Mouse (Mus musculus) T-helper 17 cell (primary cell): ENCODE measurements around the gene Scrn1.

Experiments
- in situ Hi-C, 2 experiments: fragments of 300-600 bp; cut with MboI, MseI; formaldehyde crosslinking; loops; 1 replicate in 1 of 2; 2 replicates in 1 of 2; pipeline ENCODE4 v1.15.1; 2025; ENCODE audit warnings: high pct_unique_total_duplicates in 2 of 2

The Scrn1 gene

DNA sequence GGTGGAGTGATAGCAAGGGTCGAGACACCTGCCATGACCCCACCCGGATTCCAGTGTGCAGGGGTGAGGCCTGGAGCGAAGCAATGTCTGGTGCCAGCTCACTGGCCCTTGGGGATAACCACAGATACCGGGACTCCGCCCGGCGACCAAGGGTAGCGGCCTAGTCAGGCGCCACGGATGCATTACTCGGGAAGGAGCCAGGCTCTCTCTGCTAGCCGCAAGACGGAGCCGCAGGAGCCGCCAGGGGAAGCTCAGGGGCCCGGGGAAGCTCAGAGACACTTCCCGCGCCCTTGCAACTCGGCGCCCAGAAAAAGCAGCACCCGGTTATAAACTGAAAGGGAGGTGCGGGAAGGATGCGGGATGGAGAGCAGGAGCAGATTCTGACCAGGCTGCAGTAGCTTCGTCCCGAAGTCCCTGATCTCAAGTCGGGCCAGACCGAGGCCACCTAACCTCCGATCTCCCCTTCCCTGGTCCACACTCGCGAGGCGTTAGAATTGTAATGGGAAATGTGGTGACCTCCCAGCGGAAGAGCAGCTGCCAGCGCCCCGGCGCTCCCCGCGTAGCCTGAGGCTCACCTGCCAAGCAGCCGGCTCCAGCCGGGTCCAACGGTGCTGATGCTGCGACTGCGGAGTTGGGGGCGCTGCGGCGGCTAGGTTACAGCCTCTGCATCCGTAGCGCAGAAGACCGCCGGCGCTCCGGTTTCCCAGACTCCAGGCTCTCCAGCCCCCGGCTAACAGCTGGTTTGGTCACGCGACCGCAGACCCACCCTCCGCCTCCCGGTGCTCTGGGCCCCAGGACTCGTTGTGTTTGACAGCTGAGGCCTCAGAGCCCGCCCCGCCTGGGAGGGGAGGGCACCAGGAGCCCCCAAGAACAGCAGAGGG lies at the start of gene Scrn1:
Gene Scrn1, minus strand, starts transcription at position 825 of the 881 bp plus-strand sequence.
- in situ Hi-C loops: no loop called here

DNA sequence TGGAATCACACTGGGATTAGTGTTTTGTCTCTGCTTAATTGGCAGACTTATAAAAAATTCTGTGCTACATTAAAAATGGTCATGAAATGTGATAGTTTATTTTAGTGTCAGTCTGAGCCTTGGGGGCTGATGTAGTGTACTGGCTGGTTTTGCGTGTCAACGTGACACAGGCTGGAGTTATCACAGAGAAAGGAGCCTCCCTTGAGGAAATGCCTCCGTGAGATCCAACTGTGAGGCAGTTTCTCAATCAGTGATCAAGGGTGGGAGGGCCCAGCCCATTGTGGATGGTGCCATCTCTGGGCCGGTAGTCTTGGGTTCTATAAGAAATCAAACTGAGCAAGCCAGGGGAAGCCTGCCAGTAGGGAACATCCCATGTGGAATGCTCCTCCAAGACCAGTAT lies 40.0 kb upstream of the Scrn1 start:
- in situ Hi-C loops: no loop called here

DNA sequence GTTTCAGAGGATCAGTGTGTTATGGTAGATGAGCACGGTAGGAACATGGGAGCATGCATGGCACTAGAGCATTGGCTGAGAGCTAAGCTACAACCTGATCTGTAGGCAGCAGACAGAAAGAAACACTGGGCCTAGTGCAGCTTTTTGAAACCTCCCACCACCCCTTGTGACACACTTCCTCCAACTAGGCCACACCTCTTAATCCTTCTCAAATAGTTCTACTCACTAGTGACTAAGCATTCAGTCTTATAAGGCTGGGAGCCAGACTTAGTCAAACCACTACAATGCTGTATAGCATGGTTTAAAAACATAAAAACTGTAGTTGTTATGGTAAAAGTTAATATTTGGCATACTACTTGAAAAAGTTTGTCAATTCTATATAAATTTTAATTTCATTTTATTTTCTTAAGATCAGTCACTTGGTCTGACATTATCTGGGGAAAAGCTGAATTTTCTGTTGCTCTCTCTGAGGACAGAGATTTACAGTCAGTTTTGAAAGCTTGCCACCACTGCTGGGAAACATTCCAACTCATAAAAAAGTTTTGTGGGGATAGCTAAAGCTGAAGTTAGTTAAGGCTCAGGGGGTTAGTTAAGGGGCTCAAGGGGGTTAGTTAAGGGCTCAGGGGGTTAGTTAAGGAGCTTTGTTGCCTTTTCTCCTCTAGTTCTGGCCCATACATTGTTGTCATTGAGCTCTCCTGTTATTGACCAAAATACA lies 37.9 kb upstream of the Scrn1 start:
- in situ Hi-C loops: no loop called here

DNA sequence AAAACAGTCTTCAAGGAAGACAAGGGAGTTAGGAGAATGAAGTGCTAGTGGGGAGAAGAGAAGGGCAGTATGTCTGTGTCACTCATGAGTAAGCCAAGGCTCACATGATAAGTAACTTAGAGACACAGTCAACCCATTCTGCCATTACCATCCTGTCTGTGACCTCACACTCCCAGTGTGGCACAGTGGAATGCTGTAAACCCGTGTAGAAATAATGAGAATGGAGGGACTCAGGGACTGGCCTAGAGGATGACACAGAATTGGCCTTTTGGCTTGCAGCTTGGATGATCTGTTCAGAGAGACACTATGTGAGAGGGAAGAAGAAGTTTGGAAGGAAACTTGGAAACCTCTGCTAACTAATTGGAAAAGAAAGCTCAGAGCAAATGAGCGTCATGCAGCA lies 36.6 kb upstream of the Scrn1 start:
- in situ Hi-C loops: no loop called here

DNA sequence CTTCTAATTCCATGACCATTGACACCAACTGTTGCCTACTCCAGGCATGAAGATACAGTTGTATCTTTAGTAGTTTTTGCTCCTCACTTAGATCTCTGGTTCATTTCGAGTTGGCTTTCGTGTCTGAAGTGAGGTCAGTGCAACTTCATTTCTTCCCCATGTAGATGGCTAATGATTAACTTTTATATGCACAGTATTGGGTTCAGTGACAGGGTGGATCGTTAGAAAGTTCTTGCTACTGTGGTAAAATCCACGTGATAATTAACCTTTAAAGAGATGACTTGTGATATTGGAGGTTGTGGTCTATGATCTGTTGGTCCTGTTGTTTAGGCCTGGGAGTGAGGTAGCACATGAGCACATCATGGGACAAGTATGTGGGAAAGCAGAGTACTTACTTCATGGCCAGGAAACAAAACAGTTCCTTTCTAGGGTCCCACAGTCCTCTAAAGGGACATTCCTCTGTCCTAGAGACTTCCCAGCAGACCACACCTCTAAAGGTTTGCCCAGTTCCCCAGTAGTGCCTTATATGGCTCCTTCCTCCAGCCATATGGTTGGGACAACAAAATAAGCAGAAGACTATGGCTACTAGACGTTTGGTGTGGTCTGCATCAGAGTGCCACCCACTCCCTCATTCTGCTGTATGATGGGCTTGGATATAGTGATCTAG lies 34.5 kb upstream of the Scrn1 start:
- in situ Hi-C loops: no loop called here

DNA sequence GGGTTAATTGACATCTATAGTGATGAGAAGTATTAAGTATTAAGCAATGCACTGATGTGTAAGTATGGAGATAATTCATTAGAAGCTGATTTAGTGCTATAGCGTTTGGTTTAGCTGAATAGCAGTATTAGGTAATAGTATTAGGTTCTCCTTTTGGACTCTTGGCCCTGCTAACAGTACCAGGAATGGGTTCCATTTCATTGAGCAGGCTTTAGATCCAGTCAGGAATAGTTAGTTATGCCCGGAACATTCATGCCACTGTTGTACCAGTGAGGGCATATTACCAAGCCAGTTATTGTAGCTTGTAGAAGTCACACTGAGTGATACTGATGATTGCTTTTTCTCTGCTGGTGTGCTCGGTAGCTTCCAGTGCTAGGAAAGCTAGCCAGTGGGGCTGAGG lies 31.4 kb upstream of the Scrn1 start:
- in situ Hi-C loops: loop anchor here in 1 of 2 experiments (10.0 kb wide), 1 partner anchor 87 kb away; the partner anchor contains the start of gene Mturn

DNA sequence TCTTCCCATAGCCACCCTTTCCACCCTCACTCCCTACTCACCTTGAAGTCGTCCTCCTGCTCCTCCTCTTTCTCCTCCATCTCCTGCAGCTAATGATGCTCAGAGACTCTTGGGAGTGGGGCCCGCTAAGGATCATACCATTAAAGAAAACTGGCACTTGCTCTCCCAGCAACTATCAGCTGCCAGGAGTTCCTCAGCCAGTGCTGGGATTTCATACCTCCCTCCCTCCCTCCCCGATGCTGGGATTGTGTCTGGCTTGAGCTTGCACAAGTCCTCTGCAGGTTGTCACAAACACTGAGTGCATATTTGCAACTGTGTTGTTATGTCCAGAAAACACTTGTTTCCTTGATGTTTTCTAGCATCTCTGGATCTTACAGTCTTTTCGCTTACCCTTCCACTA lies 30.9 kb upstream of the Scrn1 start, which contains the start of gene Fkbp14:
Gene Fkbp14, minus strand, starts transcription at position 101 of the 400 bp plus-strand sequence.
- in situ Hi-C loops: loop anchor here in 1 of 2 experiments (10.0 kb wide), 1 partner anchor 88 kb away; the partner anchor contains the start of gene Mturn

DNA sequence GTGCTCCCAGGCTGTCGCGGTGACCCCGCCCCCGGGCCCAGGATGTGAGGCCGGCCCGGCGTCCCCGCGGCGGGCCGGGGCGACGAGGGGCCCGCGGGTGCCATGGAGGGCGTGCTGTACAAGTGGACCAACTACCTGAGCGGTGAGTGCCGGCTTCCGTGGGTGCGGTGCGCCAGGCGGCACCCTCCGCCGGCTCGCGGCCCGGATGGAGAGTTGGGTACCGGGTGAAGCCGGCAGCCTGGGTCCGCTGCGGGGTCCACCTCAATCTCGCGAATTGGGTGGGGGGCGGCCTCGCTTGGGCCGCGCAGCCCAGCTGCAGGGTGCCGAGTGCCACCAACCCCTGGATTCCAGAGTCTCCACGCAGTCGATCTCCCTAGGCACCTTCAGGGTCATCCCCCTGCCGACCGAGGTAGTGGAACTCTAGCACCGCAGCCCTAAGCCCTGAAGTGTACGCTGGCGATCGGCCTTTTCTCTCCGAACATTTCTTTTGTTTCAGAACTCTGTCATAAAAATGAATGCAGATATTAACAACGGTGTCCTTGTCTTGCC lies 29.1 kb upstream of the Scrn1 start:
- in situ Hi-C loops: loop anchor here in 1 of 2 experiments (10.0 kb wide), 1 partner anchor 89 kb away; the partner anchor contains the start of gene Mturn

DNA sequence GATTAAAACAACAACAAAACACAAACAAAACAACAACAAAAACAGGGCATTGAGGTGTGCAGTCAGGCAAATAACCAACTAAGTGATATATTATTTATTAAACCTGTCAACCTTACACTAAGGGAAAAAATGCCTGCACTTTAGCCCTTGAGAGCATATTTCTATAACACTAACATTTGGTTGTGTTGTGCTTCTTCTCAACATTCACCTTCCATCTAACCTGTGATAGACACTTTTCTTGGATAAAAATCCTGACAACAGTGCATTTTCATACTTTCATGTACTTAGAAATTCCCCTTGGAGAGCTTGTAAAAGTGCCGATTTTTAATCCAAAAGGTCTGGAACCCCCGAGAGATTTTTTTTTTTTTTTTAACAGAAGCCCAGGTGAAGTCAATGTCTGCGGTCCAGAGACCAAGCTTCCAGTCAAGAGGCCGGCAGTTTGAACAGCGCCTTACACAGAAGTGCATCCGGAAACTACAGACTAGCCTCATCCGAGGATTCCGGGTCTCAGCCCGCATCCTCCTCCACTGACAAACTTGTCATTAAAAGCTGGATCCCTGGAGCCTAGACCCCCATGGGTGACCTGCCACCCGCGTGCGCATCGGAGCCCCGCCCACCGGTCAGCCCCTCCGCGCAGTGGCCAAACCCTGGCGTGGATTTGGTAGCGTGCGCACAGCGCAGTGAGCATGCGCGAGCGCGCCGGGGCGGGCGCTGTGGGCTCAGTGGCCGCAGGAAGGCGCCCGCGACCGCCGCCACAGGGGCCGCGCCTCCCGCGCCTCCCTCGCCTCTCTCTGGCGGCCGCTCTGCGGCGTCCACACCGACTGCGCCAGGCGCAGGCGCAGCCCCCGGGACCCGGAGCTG lies 28.4 kb upstream of the Scrn1 start, which contains the start of gene Plekha8:
Gene Plekha8, plus strand, starts transcription at position 643 of the 861 bp plus-strand sequence.
- in situ Hi-C loops: loop anchor here in 1 of 2 experiments (10.0 kb wide), 1 partner anchor 90 kb away; the partner anchor contains the start of gene Mturn

DNA sequence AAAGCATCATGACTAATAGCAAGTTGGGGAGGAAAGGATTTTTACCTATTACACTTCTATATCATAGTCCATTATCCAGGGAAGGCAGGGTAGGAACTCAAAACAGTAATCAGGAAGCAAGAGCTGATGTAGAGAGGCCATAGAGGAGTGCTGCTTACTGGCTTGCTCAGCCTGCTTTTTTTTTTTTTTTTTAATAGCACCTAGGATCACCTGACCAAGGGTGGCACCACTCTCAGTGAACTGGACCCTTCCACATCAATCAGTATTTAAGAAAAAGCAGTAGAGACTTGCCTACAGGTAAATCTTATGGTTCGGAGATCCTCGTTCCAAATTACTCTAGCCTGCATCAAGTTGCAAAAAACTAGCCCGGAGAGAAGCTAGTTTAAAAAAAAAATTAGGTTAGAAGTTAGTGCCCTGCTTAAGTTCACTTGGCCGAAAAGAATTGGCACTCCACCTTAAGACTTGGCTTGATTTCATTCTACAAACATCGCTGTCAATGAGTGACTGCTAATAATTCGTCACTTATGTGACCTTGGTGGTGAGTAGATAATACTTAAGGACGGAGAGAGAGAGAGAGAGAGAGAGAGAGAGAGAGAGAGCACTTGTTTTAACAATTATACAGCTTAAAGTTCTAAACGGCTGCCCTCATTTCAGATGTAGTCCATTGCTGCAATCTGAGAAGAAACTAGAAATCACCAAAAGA lies 27.6 kb upstream of the Scrn1 start:
- in situ Hi-C loops: loop anchor here in 1 of 2 experiments (10.0 kb wide), 1 partner anchor 91 kb away; the partner anchor contains the start of gene Mturn

DNA sequence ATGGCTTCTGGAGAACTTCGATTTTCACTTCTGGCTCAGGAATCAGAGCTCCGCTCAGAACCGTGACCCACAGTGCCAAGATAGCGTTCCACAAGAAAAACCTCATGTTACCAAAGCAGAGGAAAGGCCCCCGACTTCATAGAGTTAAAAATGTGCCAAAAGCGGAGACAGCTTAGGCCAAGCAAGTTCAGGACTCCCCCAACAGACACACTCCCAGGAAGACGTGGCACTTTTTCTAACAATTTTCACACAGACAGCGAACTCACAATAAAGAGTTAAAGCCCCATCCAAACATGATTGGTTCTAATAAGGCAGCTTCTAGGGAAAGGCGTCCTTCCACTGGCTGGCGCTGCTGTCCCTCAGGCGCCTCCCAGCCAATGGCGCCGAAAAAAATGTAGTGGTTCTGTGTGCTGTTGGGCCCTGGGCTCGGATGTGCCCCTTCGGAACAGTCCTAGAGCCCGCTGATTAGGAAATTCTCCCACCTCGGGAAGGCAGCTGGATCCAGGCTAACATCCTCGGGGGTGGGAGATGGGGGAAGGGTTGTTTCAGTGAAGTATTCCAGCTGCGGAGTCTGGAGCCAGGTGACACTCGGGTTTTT lies 26.7 kb upstream of the Scrn1 start:
- in situ Hi-C loops: loop anchor here in 1 of 2 experiments (10.0 kb wide), 1 partner anchor 92 kb away; the partner anchor contains the start of gene Mturn

DNA sequence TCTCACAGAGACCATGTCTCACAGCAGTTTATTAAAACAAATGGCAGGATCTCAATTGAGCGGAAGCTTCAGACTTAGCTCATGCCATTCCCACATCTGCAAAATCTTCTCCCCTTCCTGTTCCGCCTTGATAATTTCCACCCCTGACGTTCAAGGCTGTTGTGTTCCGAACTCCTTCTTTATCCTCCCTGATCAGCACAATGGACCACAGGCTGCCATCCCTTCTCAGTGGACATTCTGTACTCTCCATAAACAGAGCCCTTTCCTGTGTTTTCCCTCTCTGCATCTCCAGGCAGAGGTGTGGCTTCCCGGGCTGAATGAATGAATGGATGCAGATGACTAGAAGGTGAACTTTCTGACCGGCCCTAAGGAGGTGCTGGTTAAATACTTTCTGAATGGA lies 25.5 kb upstream of the Scrn1 start:
- in situ Hi-C loops: loop anchor here in 1 of 2 experiments (10.0 kb wide), 1 partner anchor 93 kb away; the partner anchor contains the start of gene Mturn

DNA sequence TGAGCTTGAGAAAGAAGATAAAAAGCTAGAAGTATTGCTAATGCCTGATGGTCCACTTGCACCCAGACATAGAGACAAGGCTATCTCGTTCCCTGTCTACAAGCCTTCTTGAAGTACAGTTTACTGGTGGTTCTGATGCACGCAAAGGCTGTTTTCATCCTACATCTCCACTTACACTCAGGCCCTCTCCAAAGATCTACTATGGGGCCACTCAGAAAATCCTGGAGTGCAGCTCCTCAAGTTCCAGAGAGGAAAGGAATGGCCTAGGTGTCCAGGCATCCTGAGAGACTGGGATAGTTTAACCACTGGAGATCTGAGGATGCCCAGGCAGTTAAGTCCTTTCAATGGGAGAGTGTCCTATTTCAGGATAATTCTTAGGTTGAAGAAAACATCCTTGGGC lies 24.4 kb upstream of the Scrn1 start:
- in situ Hi-C loops: loop anchor here in 1 of 2 experiments (10.0 kb wide), 1 partner anchor 94 kb away; the partner anchor contains the start of gene Mturn

DNA sequence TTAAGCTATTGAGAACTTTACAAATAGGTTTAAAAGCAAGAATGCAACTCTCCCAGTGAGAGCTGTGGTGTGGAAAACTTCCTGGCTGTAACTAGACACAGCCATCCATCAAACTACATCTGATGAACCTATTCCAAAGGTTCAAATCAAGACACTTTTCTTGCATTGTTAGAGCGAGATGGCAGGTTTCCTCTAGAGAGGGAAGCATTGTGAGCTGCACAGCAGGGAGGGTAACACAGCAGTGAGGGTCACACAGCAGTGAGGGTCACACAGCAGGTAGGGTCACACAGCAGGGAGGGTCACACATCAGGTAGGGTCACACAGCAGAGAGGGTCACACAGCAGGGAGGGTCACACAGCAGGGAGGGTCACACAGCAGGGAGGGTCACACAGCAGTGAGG lies 21.9 kb upstream of the Scrn1 start:
- in situ Hi-C loops: loop anchor here in 1 of 2 experiments (10.0 kb wide), 1 partner anchor 577 kb away; no protein-coding TSS in a partner anchor

DNA sequence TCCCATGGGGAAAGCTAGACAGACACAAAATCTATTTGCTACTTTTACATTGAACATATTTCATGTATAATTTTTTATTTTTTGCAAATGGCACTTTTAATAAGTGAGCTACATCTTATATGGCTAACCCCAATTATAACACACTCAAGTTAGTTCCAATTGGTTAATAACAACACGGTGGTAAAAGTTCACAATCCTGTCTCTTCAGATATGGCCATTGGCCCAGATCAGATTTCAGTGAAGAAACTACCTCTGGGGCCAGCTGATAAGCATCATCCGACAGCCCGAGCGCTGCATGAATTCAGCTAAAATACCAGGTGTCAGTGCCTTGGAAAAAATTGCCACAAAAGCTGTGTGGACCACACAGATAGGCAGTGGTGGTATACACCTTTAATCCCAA lies 21.4 kb upstream of the Scrn1 start:
- in situ Hi-C loops: loop anchor here in 1 of 2 experiments (10.0 kb wide), 1 partner anchor 577 kb away; no protein-coding TSS in a partner anchor

DNA sequence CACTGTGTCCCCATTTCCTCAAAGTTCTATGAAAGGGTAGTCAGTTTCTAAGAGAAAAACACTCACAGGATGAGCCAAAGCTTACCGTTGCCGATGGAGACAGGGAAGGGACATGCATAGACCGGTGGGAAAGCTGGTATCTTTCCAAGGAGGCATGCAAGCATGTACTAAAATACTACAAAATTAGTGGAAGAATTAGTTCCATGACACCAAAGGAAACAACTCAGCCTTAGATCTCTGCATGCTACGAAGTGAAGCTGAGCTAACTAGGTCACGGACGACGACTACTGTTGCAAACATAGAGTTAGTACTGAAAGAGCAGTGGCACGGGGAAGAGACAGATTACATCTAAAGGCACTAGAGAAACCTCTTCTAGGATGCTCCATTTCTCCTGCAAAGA lies 20.6 kb upstream of the Scrn1 start:
- in situ Hi-C loops: loop anchor here in 1 of 2 experiments (10.0 kb wide), 1 partner anchor 578 kb away; no protein-coding TSS in a partner anchor

DNA sequence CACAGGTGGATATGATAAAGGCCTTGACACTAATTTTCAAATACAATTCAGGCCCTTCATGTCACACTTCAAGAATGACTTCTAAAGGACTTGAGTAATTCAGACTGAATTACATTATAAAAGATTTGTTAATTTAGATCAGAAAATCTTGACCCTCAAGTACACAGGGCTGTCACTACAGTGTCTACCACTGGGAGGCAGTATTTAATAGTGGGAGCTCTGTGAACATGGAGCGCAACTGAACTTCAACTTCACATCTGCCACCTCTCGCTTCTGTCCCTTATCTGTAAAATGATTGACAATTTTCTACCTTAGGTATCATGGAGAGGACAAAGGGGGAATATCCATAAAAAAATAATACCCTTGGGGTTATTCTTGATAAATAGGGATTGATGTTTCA lies 19.9 kb upstream of the Scrn1 start:
- in situ Hi-C loops: loop anchor here in 1 of 2 experiments (10.0 kb wide), 1 partner anchor 579 kb away; no protein-coding TSS in a partner anchor

DNA sequence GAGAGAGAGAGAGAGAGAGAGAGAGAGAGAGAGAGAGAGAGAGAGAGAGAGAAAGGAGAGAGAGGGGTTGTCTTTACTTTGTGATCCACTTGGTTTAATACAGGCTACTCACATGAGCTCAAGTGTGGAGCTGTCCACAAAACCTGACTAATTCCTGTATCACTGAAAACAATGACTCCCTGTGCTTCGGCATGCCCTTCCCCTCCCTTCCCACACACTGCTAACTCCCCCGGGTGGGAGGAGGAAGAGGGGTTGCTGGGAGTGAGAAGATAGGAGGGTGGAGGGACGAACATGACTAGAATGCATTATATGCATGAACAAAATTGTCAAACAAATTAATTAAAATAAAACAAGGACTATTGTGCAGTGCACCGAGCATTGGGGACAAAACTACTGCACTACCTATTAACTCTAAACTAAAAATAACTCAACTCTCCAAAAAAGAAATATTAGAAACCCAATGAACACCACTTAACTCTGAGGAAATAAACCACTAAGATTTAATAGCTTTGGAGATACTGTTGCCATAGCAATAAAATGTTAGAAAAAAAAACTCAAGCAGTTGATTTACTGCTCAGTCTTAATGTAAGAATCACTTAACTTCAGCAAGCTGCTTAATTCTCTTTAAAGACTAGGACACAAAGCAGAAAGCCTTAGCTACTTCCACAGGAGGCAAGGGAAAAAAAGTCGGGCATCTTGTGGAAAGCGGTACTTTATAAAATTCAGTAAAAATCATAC lies 7.1 kb upstream of the Scrn1 start:
- in situ Hi-C loops: no loop called here
